Mouse (Mus musculus) kidney, adult 2 months (tissue): ENCODE measurements around the gene Hoxd13.

Experiments
- CTCF ChIP-seq: fragments of 200-500 bp; conservative IDR thresholded peaks from 2 replicates; pipeline ENCODE4 v1.5.1; 2011; ENCODE audit warnings: low read depth, mild to moderate bottlenecking, control low read depth, low read length, moderate library complexity, mixed read lengths; ENCODE audit not compliant: insufficient read depth, insufficient read length
- POLR2A ChIP-seq: fragments of 200-500 bp; IDR thresholded peaks from one replicate; pipeline ENCODE4 v1.6.1; 2011; ENCODE audit warnings: low read depth, low read length, control low read depth

GRCm38 (mm10) chr2:74635412-74635811 is 32.7 kb upstream of the Hoxd13 start:
- TF ChIP-seq CTCF, result no peak
- no peak for TF ChIP-seq POLR2A
